Mouse (Mus musculus) forebrain, embryonic 13.5 days (tissue): ENCODE data around the gene Lamtor5. TPM values are rescaled to one million over a fixed set of nuclear protein-coding genes. Genes with fewer than 3 reads are reported as not detected.

Experiments used
- ATAC-seq: fragments of 200-750 bp; cut with Nextera tagmentation; 2 replicates; pipeline ENCODE4 v1.8.0; 2017
- H3K27ac ChIP-seq: fragments of 300-500 bp; sonication (generic); 2 replicates; pipeline ENCODE4 v1.5.1; 2015; ENCODE audit warnings: inconsistent platforms, mild to moderate bottlenecking, moderate library complexity
- H3K27me3 ChIP-seq: fragments of 300-500 bp; sonication (generic); 2 replicates; pipeline ENCODE4 v1.6.1; 2015; ENCODE audit warnings: mild to moderate bottlenecking, inconsistent platforms
- H3K36me3 ChIP-seq: fragments of 300-500 bp; sonication (generic); 2 replicates; pipeline ENCODE4 v1.6.1; 2015; ENCODE audit warnings: mild to moderate bottlenecking, inconsistent platforms; ENCODE audit not compliant: poor library complexity, severe bottlenecking
- H3K4me1 ChIP-seq: fragments of 300-500 bp; sonication (generic); 2 replicates; pipeline ENCODE4 v1.6.1; 2015; ENCODE audit warnings: inconsistent platforms
- H3K4me2 ChIP-seq: fragments of 300-500 bp; sonication (generic); 2 replicates; pipeline ENCODE4 v1.6.1; 2015; ENCODE audit warnings: inconsistent platforms, mild to moderate bottlenecking, moderate library complexity
- H3K4me3 ChIP-seq: fragments of 300-500 bp; sonication (generic); 2 replicates; pipeline ENCODE4 v1.5.1; 2015; ENCODE audit warnings: mild to moderate bottlenecking, inconsistent platforms
- H3K9ac ChIP-seq: fragments of 300-500 bp; sonication (generic); 2 replicates; pipeline ENCODE4 v1.6.1; 2015; ENCODE audit warnings: mild to moderate bottlenecking, inconsistent platforms
- H3K9me3 ChIP-seq: fragments of 300-500 bp; sonication (generic); replicated peaks from 2 replicates; pipeline ENCODE4 v1.6.1; 2016; ENCODE audit warnings: inconsistent platforms
- WGBS: fragments of 180-500 bp; shearing (Covaris S2); methylation state at CpG from one replicate; pipeline ENCODE4 v1.1.7; 2015; 5-methylcytosine and 5-hydroxymethylcytosine counted together
- polyA plus RNA-seq: library from polyadenylated mRNA; unstranded; fragments of >200 nt; fragmentation: Nextera tagmentation; extraction: Ambion mirVana; gene quantifications from 2 replicates; pipeline ENCODE4 v1.2.1, GENCODE M21; 2015

Gene Lamtor5
- polyA plus RNA-seq, 1 experiment from 2014 or later, result 246 TPM

- Histone ChIP-seq H3K27me3 (0 out of 2 replicates have a peak, but pooled peaks cover 3% of the 10 kb centered on the region), H3K4me1 (no peaks in the 10 kb centered on the region), H3K4me2 (no peak overlapping the region), H3K36me3 (no peaks in the 10 kb centered on the region), H3K9me3 (no peaks in the 10 kb centered on the region), H3K9ac (no peak overlapping the region), H3K27ac (no peak overlapping the region), H3K4me3 (no peak overlapping the region)
- no peak for ATAC-seq
- WGBS, result 73% methylated on average over 3 of the region's 3 CpGs
Observed at GRCm38 (mm10) chr3:107249042-107249441, 29.6 kb upstream of the Lamtor5 start.

- 80% methylated on average over 2 of the region's 2 CpGs for WGBS
- no peak overlapping the region for H3K4me3 ChIP-seq
- no peaks in the 10 kb centered on the region for H3K9me3 ChIP-seq
- no peak overlapping the region for H3K9ac ChIP-seq
- no peaks in the 10 kb centered on the region for H3K4me1 ChIP-seq
- H3K27me3 ChIP-seq, result no peaks in the 10 kb centered on the region
- no peak overlapping the region for H3K4me2 ChIP-seq
- no peak overlapping the region for H3K27ac ChIP-seq
- no peaks in the 10 kb centered on the region for H3K36me3 ChIP-seq
- ATAC-seq, result no peak
Observed at GRCm38 (mm10) chr3:107250320-107250719, 28.3 kb upstream of the Lamtor5 start.

- Histone ChIP-seq H3K9ac (no peak overlapping the region), H3K4me2 (no peak overlapping the region), H3K27ac (no peak overlapping the region), H3K27me3 (no peaks in the 10 kb centered on the region), H3K9me3 (no peaks in the 10 kb centered on the region), H3K36me3 (no peaks in the 10 kb centered on the region), H3K4me3 (no peak overlapping the region), H3K4me1 (no peaks in the 10 kb centered on the region)
- no peak for ATAC-seq
- WGBS, result 86% methylated on average over 4 of the region's 4 CpGs
Observed at GRCm38 (mm10) chr3:107252035-107252434, 26.6 kb upstream of the Lamtor5 start.

- H3K27me3 ChIP-seq, result no peaks in the 10 kb centered on the region
- no peak overlapping the region for H3K9ac ChIP-seq
- 89% methylated on average over 5 of the region's 5 CpGs for WGBS
- H3K4me1 ChIP-seq, result no peaks in the 10 kb centered on the region
- no peaks in the 10 kb centered on the region for H3K9me3 ChIP-seq
- no peaks in the 10 kb centered on the region for H3K36me3 ChIP-seq
- ATAC-seq, result no peak
- H3K4me2 ChIP-seq, result no peak overlapping the region
- no peak overlapping the region for H3K4me3 ChIP-seq
- no peak overlapping the region for H3K27ac ChIP-seq
Observed at GRCm38 (mm10) chr3:107253925-107254324, 24.7 kb upstream of the Lamtor5 start.

- no peak for ATAC-seq
- Histone ChIP-seq H3K9ac (no peak overlapping the region), H3K27ac (no peak overlapping the region), H3K4me2 (no peak overlapping the region), H3K9me3 (no peaks in the 10 kb centered on the region), H3K36me3 (no peaks in the 10 kb centered on the region), H3K4me1 (peaks cover 5% of the 10 kb centered on the region), H3K27me3 (no peaks in the 10 kb centered on the region), H3K4me3 (no peak overlapping the region)
- 91% methylated on average over 3 of the region's 3 CpGs for WGBS
Observed at GRCm38 (mm10) chr3:107255992-107256391, 22.7 kb upstream of the Lamtor5 start.

GRCm38 (mm10) chr3:107256724-107257123 is 21.9 kb upstream of the Lamtor5 start:
- H3K27ac ChIP-seq, result no peak overlapping the region
- WGBS, result 74% methylated on average over 7 of the region's 7 CpGs
- no peaks in the 10 kb centered on the region for H3K36me3 ChIP-seq
- no peak overlapping the region for H3K9ac ChIP-seq
- no peak overlapping the region for H3K4me2 ChIP-seq
- no peak overlapping the region for H3K4me3 ChIP-seq
- no peak for ATAC-seq
- peaks cover 12% of the 10 kb centered on the region for H3K4me1 ChIP-seq
- no peaks in the 10 kb centered on the region for H3K27me3 ChIP-seq
- H3K9me3 ChIP-seq, result no peaks in the 10 kb centered on the region

- no peak overlapping the region for H3K27ac ChIP-seq
- WGBS, result 68% methylated on average over 5 of the region's 5 CpGs
Observed at GRCm38 (mm10) chr3:107257924-107258323, 20.7 kb upstream of the Lamtor5 start.

GRCm38 (mm10) chr3:107260956-107261850 is 17.5 kb upstream of the Lamtor5 start:
- H3K9me3 ChIP-seq, result no peaks in the 10 kb centered on the region
- peak overlapping the region; percentile 51 for H3K27ac ChIP-seq
- H3K4me2 ChIP-seq, result no peak overlapping the region
- H3K4me3 ChIP-seq, result no peak overlapping the region
- no peaks in the 10 kb centered on the region for H3K27me3 ChIP-seq
- no peak overlapping the region for H3K9ac ChIP-seq
- H3K4me1 ChIP-seq, result peaks cover 15% of the 10 kb centered on the region
- no peaks in the 10 kb centered on the region for H3K36me3 ChIP-seq
- peak; percentile 72 for ATAC-seq
- 54% methylated on average over 8 of the region's 8 CpGs for WGBS

More at GRCm38 (mm10) chr3:107257924-107258323, 20.7 kb upstream of the Lamtor5 start:
- Histone ChIP-seq H3K4me2 (no peak overlapping the region), H3K4me1 (peaks cover 15% of the 10 kb centered on the region), H3K36me3 (no peaks in the 10 kb centered on the region), H3K4me3 (no peak overlapping the region), H3K9ac (no peak overlapping the region), H3K9me3 (no peaks in the 10 kb centered on the region), H3K27me3 (no peaks in the 10 kb centered on the region)
- ATAC-seq, result no peak

- no peaks in the 10 kb centered on the region for H3K36me3 ChIP-seq
Observed at GRCm38 (mm10) chr3:107261851-107262165, 16.9 kb upstream of the Lamtor5 start.

GRCm38 (mm10) chr3:107266814-107267345 is 11.8 kb upstream of the Lamtor5 start:
- Histone ChIP-seq H3K4me2 (no peak overlapping the region), H3K27ac (no peak overlapping the region), H3K9me3 (no peaks in the 10 kb centered on the region), H3K4me3 (no peak overlapping the region), H3K27me3 (no peaks in the 10 kb centered on the region), H3K36me3 (no peaks in the 10 kb centered on the region), H3K4me1 (peaks cover 1% of the 10 kb centered on the region), H3K9ac (no peak overlapping the region)
- 75% methylated on average over 2 of the region's 2 CpGs for WGBS
- ATAC-seq, result no peak

More at GRCm38 (mm10) chr3:107261851-107262165, 16.9 kb upstream of the Lamtor5 start:
- WGBS, result 34% methylated on average over 7 of the region's 7 CpGs
- H3K9me3 ChIP-seq, result no peaks in the 10 kb centered on the region
- no peak; the same call in 1 of the 2 replicates for ATAC-seq
- H3K9ac ChIP-seq, result no peak overlapping the region
- H3K27ac ChIP-seq, result no peak overlapping the region
- H3K4me1 ChIP-seq, result peaks cover 15% of the 10 kb centered on the region
- no peak overlapping the region for H3K4me2 ChIP-seq
- H3K4me3 ChIP-seq, result no peak overlapping the region
- H3K27me3 ChIP-seq, result no peaks in the 10 kb centered on the region

GRCm38 (mm10) chr3:107272433-107272832 is 6.2 kb upstream of the Lamtor5 start:
- no peak for ATAC-seq
- Histone ChIP-seq H3K27ac (no peak overlapping the region), H3K36me3 (no peaks in the 10 kb centered on the region)

GRCm38 (mm10) chr3:107273820-107274219 is 4.8 kb upstream of the Lamtor5 start:
- peak; percentile 81 for ATAC-seq
- Histone ChIP-seq H3K4me2 (no peak overlapping the region), H3K27me3 (no peaks in the 10 kb centered on the region), H3K4me3 (no peak overlapping the region), H3K9me3 (no peaks in the 10 kb centered on the region), H3K36me3 (no peaks in the 10 kb centered on the region), H3K4me1 (peaks cover 4% of the 10 kb centered on the region; the same call in 1 of the 2 replicates), H3K27ac (no peak overlapping the region), H3K9ac (no peak overlapping the region)
- 11% methylated on average over 3 of the region's 3 CpGs for WGBS

More at GRCm38 (mm10) chr3:107272433-107272832, 6.2 kb upstream of the Lamtor5 start:
- Histone ChIP-seq H3K4me3 (no peak overlapping the region), H3K9me3 (no peaks in the 10 kb centered on the region), H3K4me1 (no peaks in the 10 kb centered on the region), H3K4me2 (no peak overlapping the region), H3K27me3 (no peaks in the 10 kb centered on the region), H3K9ac (no peak overlapping the region)
- WGBS, result 92% methylated on average over 3 of the region's 3 CpGs
